Mouse (Mus musculus) limb, embryonic 13.5 days (tissue): Measurements from ENCODE around the gene Ankrd12. TPM values are rescaled to one million over a fixed set of nuclear protein-coding genes. Genes with fewer than 3 reads are reported as not detected.
"Not testable (repeated sequence)": the region's sequence is repeated elsewhere in the genome, so short reads cannot be mapped to it uniquely, and the experiment has no call there.

Experiments
- ATAC-seq: fragments of 200-750 bp; cut with Nextera tagmentation; 2 replicates; pipeline ENCODE4 v1.8.0; 2017; ENCODE audit warnings: low read depth, moderate number of reproducible peaks, moderate TSS enrichment; ENCODE audit not compliant: low FRiP score
- H3K27ac ChIP-seq: fragments of 300-500 bp; sonication (generic); 2 replicates; pipeline ENCODE4 v1.5.1; 2015; ENCODE audit warnings: inconsistent platforms, mild to moderate bottlenecking, moderate library complexity
- H3K27me3 ChIP-seq: fragments of 300-500 bp; sonication (generic); 2 replicates; pipeline ENCODE4 v1.6.1; 2015; ENCODE audit warnings: mild to moderate bottlenecking, inconsistent platforms
- H3K36me3 ChIP-seq: fragments of 300-500 bp; sonication (generic); 2 replicates; pipeline ENCODE4 v1.6.1; 2015; ENCODE audit warnings: inconsistent platforms, mild to moderate bottlenecking, moderate library complexity
- H3K4me1 ChIP-seq: fragments of 300-500 bp; sonication (generic); 2 replicates; pipeline ENCODE4 v1.6.1; 2015; ENCODE audit warnings: inconsistent platforms
- H3K4me2 ChIP-seq: fragments of 300-500 bp; sonication (generic); replicated peaks from 2 replicates; pipeline ENCODE4 v1.6.1; 2015; ENCODE audit warnings: inconsistent platforms, mild to moderate bottlenecking, moderate library complexity
- H3K4me3 ChIP-seq: fragments of 300-500 bp; sonication (generic); 2 replicates; pipeline ENCODE4 v1.5.1; 2015; ENCODE audit warnings: moderate library complexity, mild to moderate bottlenecking, inconsistent platforms
- H3K9ac ChIP-seq: fragments of 300-500 bp; sonication (generic); 2 replicates; pipeline ENCODE4 v1.6.1; 2015; ENCODE audit warnings: mild to moderate bottlenecking, inconsistent platforms
- H3K9me3 ChIP-seq: fragments of 300-500 bp; sonication (generic); 2 replicates; pipeline ENCODE4 v1.6.1; 2016; ENCODE audit warnings: inconsistent platforms
- WGBS: fragments of 180-500 bp; shearing (Covaris S2); methylation state at CpG from one replicate; pipeline ENCODE4 v1.1.7; 2015; 5-methylcytosine and 5-hydroxymethylcytosine counted together
- polyA plus RNA-seq: library from polyadenylated mRNA; unstranded; fragments of >200 nt; fragmentation: Nextera tagmentation; extraction: Ambion mirVana; gene quantifications from 2 replicates; pipeline ENCODE4 v1.2.1, GENCODE M21; 2015

Gene Ankrd12
- polyA plus RNA-seq, 1 experiment from 2014 or later, result 35.0 TPM

GRCm38 (mm10) chr17:66076174-66076927 is 538 bp downstream of the Ankrd12 start:
- Histone ChIP-seq H3K9ac (peak overlapping the region; percentile 87), H3K9me3 (no peaks in the 10 kb centered on the region), H3K4me2 (peak overlapping the region; percentile 77), H3K27ac (peak overlapping the region; percentile 86), H3K27me3 (no peaks in the 10 kb centered on the region), H3K4me3 (peak overlapping the region; percentile 95), H3K4me1 (peaks cover 21% of the 10 kb centered on the region), H3K36me3 (peaks cover 20% of the 10 kb centered on the region)
- ATAC-seq, result peak; percentile 87
- whole genome bisulfite sequencing, result under 1% methylated on average over 91 of the region's 95 CpGs

- H3K4me2 ChIP-seq, result peak overlapping the region; percentile 77
- H3K27ac ChIP-seq, result no peak overlapping the region
- WGBS, result 3% methylated on average over 12 of the region's 12 CpGs
- peak overlapping the region; percentile 87 for H3K9ac ChIP-seq
- no peak for ATAC-seq
- peak overlapping the region; percentile 95 for H3K4me3 ChIP-seq
- peaks cover 21% of the 10 kb centered on the region for H3K4me1 ChIP-seq
- peaks cover 15% of the 10 kb centered on the region for H3K36me3 ChIP-seq
- no peaks in the 10 kb centered on the region for H3K27me3 ChIP-seq
- no peaks in the 10 kb centered on the region for H3K9me3 ChIP-seq
Measured at GRCm38 (mm10) chr17:66075827-66076173, 1.1 kb downstream of the Ankrd12 start.

GRCm38 (mm10) chr17:66073971-66074370 is 2.9 kb downstream of the Ankrd12 start:
- WGBS, result 86% methylated on average over 7 of the region's 7 CpGs

GRCm38 (mm10) chr17:66069036-66069435 is 7.9 kb downstream of the Ankrd12 start:
- not testable (repeated sequence) for H3K27me3 ChIP-seq, H3K4me3 ChIP-seq, H3K36me3 ChIP-seq, H3K9ac ChIP-seq, H3K9me3 ChIP-seq, H3K4me2 ChIP-seq, H3K4me1 ChIP-seq, ATAC-seq, H3K27ac ChIP-seq
- WGBS, result 91% methylated on average over 2 of the region's 2 CpGs

More at GRCm38 (mm10) chr17:66073971-66074370, 2.9 kb downstream of the Ankrd12 start:
- H3K4me1 ChIP-seq, result peaks cover 21% of the 10 kb centered on the region
- H3K27ac ChIP-seq, result no peak overlapping the region
- no peaks in the 10 kb centered on the region for H3K27me3 ChIP-seq
- H3K36me3 ChIP-seq, result no peaks in the 10 kb centered on the region
- no peaks in the 10 kb centered on the region for H3K9me3 ChIP-seq
- H3K4me2 ChIP-seq, result no peak overlapping the region
- no peak overlapping the region for H3K4me3 ChIP-seq
- H3K9ac ChIP-seq, result no peak overlapping the region
- no peak for ATAC-seq

GRCm38 (mm10) chr17:66065115-66065514 is 11.8 kb downstream of the Ankrd12 start:
- no peaks in the 10 kb centered on the region for H3K27me3 ChIP-seq
- no peaks in the 10 kb centered on the region for H3K9me3 ChIP-seq
- peaks cover 9% of the 10 kb centered on the region; the same call in 1 of the 2 replicates for H3K4me1 ChIP-seq
- ATAC-seq, result no peak
- no peaks in the 10 kb centered on the region for H3K36me3 ChIP-seq
- 85% methylated on average over 4 of the region's 4 CpGs for WGBS
- H3K4me2 ChIP-seq, result no peak overlapping the region
- H3K4me3 ChIP-seq, result no peak overlapping the region
- no peak overlapping the region for H3K9ac ChIP-seq
- H3K27ac ChIP-seq, result no peak overlapping the region

- Histone ChIP-seq H3K36me3 (no peaks in the 10 kb centered on the region), H3K4me1 (peaks cover 9% of the 10 kb centered on the region; the same call in 1 of the 2 replicates), H3K4me2 (peak overlapping the region; percentile 31), H3K9me3 (no peaks in the 10 kb centered on the region), H3K27ac (no peak overlapping the region), H3K9ac (0 out of 2 replicates have a peak overlapping the region, but pooled peaks have one; percentile 43), H3K27me3 (no peaks in the 10 kb centered on the region), H3K4me3 (no peak overlapping the region)
- ATAC-seq, result peak; percentile 24; the same call in 1 of the 2 replicates
- 54% methylated on average over 8 of the region's 8 CpGs for WGBS
Measured at GRCm38 (mm10) chr17:66061241-66061938, 15.5 kb downstream of the Ankrd12 start.

GRCm38 (mm10) chr17:66058160-66058559 is 18.7 kb downstream of the Ankrd12 start:
- Histone ChIP-seq H3K36me3 (no peaks in the 10 kb centered on the region), H3K27ac (no peak overlapping the region), H3K9ac (no peak overlapping the region), H3K4me2 (no peak overlapping the region), H3K27me3 (no peaks in the 10 kb centered on the region), H3K4me1 (peaks cover 9% of the 10 kb centered on the region; the same call in 1 of the 2 replicates), H3K4me3 (no peak overlapping the region), H3K9me3 (no peaks in the 10 kb centered on the region)
- ATAC-seq, result no peak
- WGBS, result 93% methylated on average over 4 of the region's 4 CpGs

- Histone ChIP-seq H3K27me3 (no peaks in the 10 kb centered on the region), H3K9ac (no peak overlapping the region), H3K4me1 (peaks cover 9% of the 10 kb centered on the region; the same call in 1 of the 2 replicates), H3K27ac (no peak overlapping the region), H3K4me3 (no peak overlapping the region), H3K36me3 (no peaks in the 10 kb centered on the region), H3K4me2 (no peak overlapping the region), H3K9me3 (no peaks in the 10 kb centered on the region)
- no peak for ATAC-seq
- 87% methylated on average over 2 of the region's 2 CpGs for WGBS
Measured at GRCm38 (mm10) chr17:66057145-66057544, 19.7 kb downstream of the Ankrd12 start.

- ATAC-seq, result no peak
Measured at GRCm38 (mm10) chr17:66053349-66053748, 23.5 kb downstream of the Ankrd12 start.

GRCm38 (mm10) chr17:66048795-66049194 is 28.1 kb downstream of the Ankrd12 start:
- Histone ChIP-seq H3K4me1 (no peaks in the 10 kb centered on the region; the same call in 1 of the 2 replicates), H3K9ac (no peak overlapping the region), H3K36me3 (peaks cover 8% of the 10 kb centered on the region), H3K4me3 (no peak overlapping the region), H3K27ac (no peak overlapping the region), H3K9me3 (no peaks in the 10 kb centered on the region), H3K4me2 (no peak overlapping the region), H3K27me3 (no peaks in the 10 kb centered on the region)
- WGBS, result 66% methylated on average over 4 of the region's 4 CpGs
- ATAC-seq, result 0 out of 2 replicates have a peak, but pooled peaks have one; percentile 40

More at GRCm38 (mm10) chr17:66053349-66053748, 23.5 kb downstream of the Ankrd12 start:
- Histone ChIP-seq H3K36me3 (no peaks in the 10 kb centered on the region; the same call in 1 of the 2 replicates), H3K27me3 (no peaks in the 10 kb centered on the region), H3K4me1 (no peaks in the 10 kb centered on the region; the same call in 1 of the 2 replicates), H3K4me3 (no peak overlapping the region), H3K27ac (no peak overlapping the region), H3K9ac (no peak overlapping the region), H3K9me3 (no peaks in the 10 kb centered on the region), H3K4me2 (no peak overlapping the region)
- WGBS, result 72% methylated on average over 4 of the region's 4 CpGs

GRCm38 (mm10) chr17:66048199-66048598 is 28.7 kb downstream of the Ankrd12 start:
- H3K4me1 ChIP-seq, result no peaks in the 10 kb centered on the region; the same call in 1 of the 2 replicates
- H3K36me3 ChIP-seq, result peaks cover 8% of the 10 kb centered on the region
- no peak overlapping the region for H3K27ac ChIP-seq
- H3K9ac ChIP-seq, result no peak overlapping the region
- 65% methylated on average over 5 of the region's 5 CpGs for WGBS
- no peak overlapping the region for H3K4me3 ChIP-seq
- no peak overlapping the region for H3K4me2 ChIP-seq
- no peak for ATAC-seq
- H3K9me3 ChIP-seq, result no peaks in the 10 kb centered on the region
- H3K27me3 ChIP-seq, result no peaks in the 10 kb centered on the region

GRCm38 (mm10) chr17:66043679-66044078 is 33.2 kb downstream of the Ankrd12 start:
- not testable (repeated sequence) for H3K27ac ChIP-seq, H3K4me1 ChIP-seq, H3K9me3 ChIP-seq, H3K4me3 ChIP-seq, ATAC-seq, H3K27me3 ChIP-seq, H3K9ac ChIP-seq, H3K4me2 ChIP-seq
- peaks cover 10% of the 10 kb centered on the region for H3K36me3 ChIP-seq
- 90% methylated on average over 4 of the region's 4 CpGs for WGBS
